ENCODE assay signal across 8 mouse cellular contexts in genomic region chr4:155802741-155803339, GRCm38 (mm10). TPM values are rescaled to one million over a fixed set of nuclear protein-coding genes. Genes with fewer than 3 reads are reported as not detected.
DNase-seq lines count a peak whose midpoint lies in the region; ATAC-seq and TF ChIP-seq lines count a peak whose summit lies in the region.

Mrpl20 (plus strand) TSS chr4:155802878.

- no peak for TF ChIP-seq POLR2A in cerebellum, adult 2 months (IDR thresholded peaks at IDR 0.05; ENCODE audit: borderline replicate concordance, insufficient read depth, low read length)
- no peak for TF ChIP-seq POLR2A in MEL (IDR thresholded peaks at IDR 0.05; ENCODE audit: control insufficient read depth in 1 of 2, insufficient read depth in 1 of 2, low read depth in 1 of 2, low read length in 2 of 2, poor library complexity in 1 of 2)

- no peaks in the 10 kb centered on the region; the same call in 1 of the 2 replicates for H3K27me3 ChIP-seq in cerebellum, adult 2 months (ENCODE audit: control insufficient read depth, insufficient read depth, low read length)
- H3K27me3 ChIP-seq in MEL (ENCODE audit: control insufficient read depth in 1 of 2, insufficient read depth in 2 of 2, low read length in 2 of 2) = no peaks in the 10 kb centered on the region
- H3K27me3 ChIP-seq in embryonic facial prominence, embryonic 13.5 days = no peaks in the 10 kb centered on the region; the same call in 1 of the 2 replicates
- H3K27me3 ChIP-seq in heart, embryonic 14.5 days (ENCODE audit: control insufficient read depth, insufficient read depth, low read length) = no peaks in the 10 kb centered on the region

- TF ChIP-seq CTCF in cerebellum, adult 2 months (IDR thresholded peaks at IDR 0.05; ENCODE audit: borderline replicate concordance, insufficient read depth, low read depth, low read length) = no peak
- peak; percentile 18 to 46 (median 25); a peak in 4 of 6 replicates for TF ChIP-seq CTCF in MEL (IDR thresholded peaks at IDR 0.05 in 2 of 3, conservative IDR thresholded peaks at IDR 0.05 in 1 of 3; ENCODE audit: control insufficient read depth in 1 of 3, insufficient read depth in 1 of 3, low read depth in 2 of 3, low read length in 3 of 3, poor library complexity in 1 of 3, severe bottlenecking in 1 of 3)

- 8% methylated on average over 12 of the region's 12 CpGs for WGBS in cerebellum, adult 2 months
- WGBS in embryonic facial prominence, embryonic 13.5 days = 7% methylated on average over 12 of the region's 12 CpGs
- 6% methylated on average over 12 of the region's 12 CpGs for WGBS in heart, embryonic 14.5 days

- peak within 1 kb of the TSS; percentile 90 for H3K9ac ChIP-seq in MEL (ENCODE audit: control insufficient read depth, low read depth, low read length, poor library complexity, severe bottlenecking)
- peak within 1 kb of the TSS; percentile 93 for H3K9ac ChIP-seq in embryonic facial prominence, embryonic 13.5 days
- peak within 1 kb of the TSS; percentile 83 for H3K9ac ChIP-seq in heart, embryonic 14.5 days (ENCODE audit: low read length)

- H3K4me1 ChIP-seq in cerebellum, adult 2 months (ENCODE audit: control insufficient read depth, insufficient read depth, low read length) = peaks cover 10% of the 10 kb centered on the region
- peaks cover 11 to 15% of the 10 kb centered on the region in 2 experiments for H3K4me1 ChIP-seq in MEL (ENCODE audit: control insufficient read depth in 1 of 2, insufficient read depth in 2 of 2, low read length in 2 of 2)
- peaks cover 17% of the 10 kb centered on the region for H3K4me1 ChIP-seq in embryonic facial prominence, embryonic 13.5 days
- H3K4me1 ChIP-seq in heart, embryonic 14.5 days (ENCODE audit: control insufficient read depth in 2 of 2, insufficient read depth in 2 of 2, low read length in 2 of 2) = peaks cover 6 to 14% of the 10 kb centered on the region in 2 experiments

- DNase-seq in cerebellum, adult 2 months = no peak
- peak; percentile 78 for DNase-seq in MEL (ENCODE audit: low read depth, low spot score)
- DNase-seq in left cerebral cortex, postnatal 25 days (ENCODE audit: low spot score in 2 of 2) = no peak
- DNase-seq in right cerebral cortex, postnatal 4 days = no peak

- no peaks in the 10 kb centered on the region for H3K9me3 ChIP-seq in MEL (replicated peaks; ENCODE audit: insufficient read depth, low read length)
- no peaks in the 10 kb centered on the region for H3K9me3 ChIP-seq in embryonic facial prominence, embryonic 13.5 days
- H3K9me3 ChIP-seq in heart, embryonic 14.5 days (ENCODE audit: control insufficient read depth, low read length) = no peaks in the 10 kb centered on the region

- ATAC-seq in cerebellum, adult (ENCODE audit: insufficient number of reproducible peaks, low FRiP score, low TSS enrichment) = no peak
- no peak for ATAC-seq in embryonic facial prominence, embryonic 13.5 days (ENCODE audit: insufficient number of reproducible peaks, insufficient read depth, low FRiP score, low TSS enrichment, low read depth)
- no peak for ATAC-seq in heart, embryonic 14.5 days (ENCODE audit: insufficient number of reproducible peaks, insufficient read depth, low FRiP score, low read depth)
- no peak; the same call in 1 of the 2 replicates for ATAC-seq in monocyte, adult 5-6 weeks (replicated peaks; ENCODE audit: insufficient number of reproducible peaks, low FRiP score, low TSS enrichment, poor library complexity, severe bottlenecking)

- intact Hi-C loops in left cerebral cortex, postnatal 25 days (cut with DNase I) = loop anchor here (1.0 kb wide), 1 partner anchor 28 kb away; the partner anchor contains the start of gene Aurkaip1

- peaks cover 5 to 24% of the 10 kb centered on the region in 2 experiments for H3K36me3 ChIP-seq in MEL (ENCODE audit: control insufficient read depth in 1 of 2, insufficient read depth in 2 of 2, low read length in 2 of 2)
- peaks cover 27% of the 10 kb centered on the region for H3K36me3 ChIP-seq in embryonic facial prominence, embryonic 13.5 days
- H3K36me3 ChIP-seq in heart, embryonic 14.5 days (ENCODE audit: control insufficient read depth, insufficient read depth, low read length) = peaks cover 27% of the 10 kb centered on the region

- peak within 1 kb of the TSS; percentile 75 for H3K27ac ChIP-seq in cerebellum, adult 2 months (ENCODE audit: insufficient read depth, low read length)
- peak within 1 kb of the TSS; percentile 78 for H3K27ac ChIP-seq in MEL (ENCODE audit: control insufficient read depth, low read depth, low read length)
- H3K27ac ChIP-seq in embryonic facial prominence, embryonic 13.5 days = peak within 1 kb of the TSS; percentile 69
- H3K27ac ChIP-seq in heart, embryonic 14.5 days (replicated peaks in 1 of 2; ENCODE audit: control insufficient read depth in 1 of 2, insufficient read depth in 1 of 2, low read depth in 2 of 2, low read length in 2 of 2) = peak within 1 kb of the TSS; percentile 40 to 48

- H3K4me2 ChIP-seq in embryonic facial prominence, embryonic 13.5 days = peak within 1 kb of the TSS; percentile 77
- peak within 1 kb of the TSS; percentile 79 for H3K4me2 ChIP-seq in heart, embryonic 14.5 days (ENCODE audit: low read length)

- H3K79me2 ChIP-seq in MEL (ENCODE audit: control insufficient read depth, insufficient read depth, low read length, poor library complexity) = peaks cover 27% of the 10 kb centered on the region

- H3K4me3 ChIP-seq in cerebellum, adult 2 months (replicated peaks; ENCODE audit: insufficient read depth, low read depth, low read length) = peak within 1 kb of the TSS; percentile 95
- peak within 1 kb of the TSS; percentile 77 to 93 for H3K4me3 ChIP-seq in MEL (ENCODE audit: control insufficient read depth in 1 of 2, insufficient read depth in 1 of 2, low read depth in 2 of 2, low read length in 2 of 2)
- peak within 1 kb of the TSS; percentile 89 for H3K4me3 ChIP-seq in embryonic facial prominence, embryonic 13.5 days
- H3K4me3 ChIP-seq in heart, embryonic 14.5 days (ENCODE audit: control insufficient read depth in 1 of 2, insufficient read depth in 1 of 2, low read depth in 1 of 2, low read length in 2 of 2) = peak within 1 kb of the TSS; percentile 73 to 74

- TF ChIP-seq RAD21 in MEL (IDR thresholded peaks at IDR 0.05; ENCODE audit: low read depth, low read length) = no peak

- TF ChIP-seq EP300 in MEL (IDR thresholded peaks at IDR 0.05; ENCODE audit: low read depth in 1 of 2, low read length in 2 of 2) = no peak

TF ChIP-seq in MEL, 35 proteins besides CTCF, POLR2A, EP300 and RAD21:
- TF ChIP-seq HCFC1 (IDR thresholded peaks at IDR 0.05; ENCODE audit: low read depth, low read length) (0 out of 2 replicates have a peak, but pooled peaks have one; percentile 20), BHLHE40 (IDR thresholded peaks at IDR 0.05; ENCODE audit: borderline replicate concordance, low read depth, low read length) (no peak), MAX (IDR thresholded peaks at IDR 0.05; ENCODE audit: low read length) (0 out of 2 replicates have a peak, but pooled peaks have one; percentile 56), MXI1 (IDR thresholded peaks at IDR 0.05; ENCODE audit: low read depth, low read length) (peak; percentile 84), MAZ (IDR thresholded peaks at IDR 0.05; ENCODE audit: low read depth, low read length) (no peak), NELFE (IDR thresholded peaks at IDR 0.05; ENCODE audit: low read depth, low read length) (no peak), GATA1 (IDR thresholded peaks at IDR 0.05; ENCODE audit: low read depth, low read length) (no peak), MYC (IDR thresholded peaks at IDR 0.05; ENCODE audit: low read depth, low read length) (peak; percentile 92)

RNA-seq across cellular contexts. Expression of gene Mrpl20, which starts in this region (rescaled TPM):
- 109 TPM in 2 replicates for polyA plus RNA-seq in cerebellum, adult 2 months (2012; rRNA removed)
- 301 and 346 TPM in 2 replicates for total RNA-seq in MEL (2012; rRNA removed)
- 100 to 1,000 TPM in 1 of 2 experiments, not detected in 1; 336 TPM for polyA plus RNA-seq in MEL (2012; ENCODE audit: insufficient read depth in 1 of 2, insufficient read length in 2 of 2, low read depth in 1 of 2, low replicate concordance in 2 of 2, missing spikeins in 1 of 2)
- 195 and 229 TPM in 2 replicates for polyA plus RNA-seq in embryonic facial prominence, embryonic 13.5 days (2015; fragmentation: Nextera tagmentation; extraction: Ambion mirVana)
- 146 and 160 TPM in 2 replicates for polyA plus RNA-seq in heart, embryonic 14.5 days (2014; fragmentation: Nextera tagmentation; extraction: Ambion mirVana)
- 10 to 100 TPM; 93.9 to 97.9 TPM for total RNA-seq in left cerebral cortex, postnatal 25 days (2021)
- 39.1 to 56.7 TPM (median 44.1 TPM) in 3 replicates for total RNA-seq in monocyte, adult 5-6 weeks (2017)
